Mouse (Mus musculus) kidney, adult 18-20 months (tissue): ENCODE results near the gene Limd2.
"Not testable (repeated sequence)": the region's sequence is repeated elsewhere in the genome, so short reads cannot be mapped to it uniquely, and the experiment has no call there.

Source experiments
- DNase-seq: peaks from one replicate; pipeline ENCODE4 v3.0.0; 2021

Gene Limd2

GRCm38 (mm10) chr11:106160841-106161721, at the start of gene Limd2, which contains the start of gene Gm10840:
Gene Limd2, minus strand, starts transcription at chr11:106160860.
Gene Gm10840, plus strand, starts transcription at chr11:106160850.
- DNase-seq, result peak; percentile 41

DNA sequence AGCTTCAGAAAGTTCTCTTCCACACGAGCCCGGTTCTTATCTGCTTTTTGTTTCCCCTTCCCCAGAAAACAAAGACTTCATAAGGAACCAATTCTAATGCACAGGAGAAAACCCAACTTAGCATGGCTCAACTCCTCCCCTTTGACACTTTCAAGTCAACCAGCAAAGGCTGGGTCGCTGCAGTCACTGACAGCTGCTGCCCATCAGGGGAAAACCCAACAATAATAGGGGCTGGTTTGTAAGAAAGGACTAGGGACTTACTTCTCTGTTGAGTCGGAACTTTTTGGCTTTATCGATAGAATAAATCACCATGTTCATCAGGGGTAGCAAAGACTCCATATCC, 41.4 kb upstream of the Limd2 start, which contains the start of gene Strada:
Strada (minus strand) TSS at position 46 of the 343 bp plus-strand sequence.
- DNase-seq, result no peak

- no peak for DNase-seq
Observed at GRCm38 (mm10) chr11:106201337-106202122, 40.9 kb upstream of the Limd2 start.

DNA sequence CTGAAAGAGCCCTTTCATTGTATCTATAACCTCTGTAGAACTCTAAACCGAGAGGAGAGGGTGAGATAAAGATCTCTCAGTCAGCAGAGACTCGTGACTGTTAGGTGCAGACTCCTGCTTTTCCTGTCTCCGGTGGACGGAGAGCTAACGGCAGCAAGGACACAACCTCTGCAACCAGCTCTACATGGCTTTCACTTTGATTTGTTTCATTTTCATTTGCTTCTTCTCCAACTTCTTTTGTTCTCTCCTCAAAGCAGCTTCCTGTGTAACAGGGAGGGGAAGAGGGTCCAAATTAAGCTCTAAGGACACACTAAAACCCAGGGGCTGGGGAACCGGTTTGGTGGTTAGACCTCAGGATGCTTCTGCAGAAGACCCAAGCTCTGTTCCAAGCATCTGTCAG, 40.1 kb upstream of the Limd2 start:
- DNase-seq, result no peak

- DNase-seq, result not testable (repeated sequence)
Observed at GRCm38 (mm10) chr11:106199997-106200396, 39.3 kb upstream of the Limd2 start.

DNA sequence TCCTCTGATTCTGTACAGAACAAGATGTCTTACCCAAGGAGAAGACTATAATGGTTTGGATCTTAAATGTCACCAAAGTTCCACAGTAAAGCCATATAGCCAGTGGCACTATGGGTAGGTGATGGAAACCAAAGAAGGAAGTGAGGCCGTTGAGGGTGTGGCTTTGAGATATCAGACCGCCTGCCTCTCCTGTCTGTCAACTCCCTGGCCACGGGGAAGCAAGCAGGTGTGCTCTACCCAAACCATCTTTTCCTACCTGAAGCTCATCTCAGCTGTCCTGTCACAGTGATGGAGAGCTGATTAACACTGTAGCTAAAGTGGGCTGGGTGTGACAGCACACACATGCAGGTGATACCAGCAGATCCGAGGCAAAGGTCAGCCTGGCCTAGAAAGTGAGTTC, 37.6 kb upstream of the Limd2 start:
- DNase-seq, result no peak

DNA sequence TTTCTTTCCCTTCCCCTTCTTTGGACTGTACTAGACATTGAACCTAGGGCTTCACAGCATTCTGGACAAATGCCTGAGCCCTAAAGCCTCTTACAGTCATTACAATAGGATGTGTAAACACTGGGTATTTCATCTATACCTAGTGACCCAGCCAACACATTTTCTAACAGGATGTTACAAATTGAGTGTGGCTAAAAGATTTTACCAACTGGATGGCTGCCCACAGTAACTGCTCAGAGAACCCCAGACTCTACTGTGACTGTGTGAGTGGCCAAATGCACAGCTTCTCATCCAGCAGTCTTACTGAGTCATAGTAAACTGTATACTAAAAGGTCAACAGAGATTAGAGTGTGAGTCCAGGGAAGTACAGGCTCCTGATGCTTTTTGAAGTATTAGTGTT, 34.7 kb upstream of the Limd2 start:
- no peak for DNase-seq

GRCm38 (mm10) chr11:106194891-106195290, 34.2 kb upstream of the Limd2 start:
- DNase-seq, result no peak

DNA sequence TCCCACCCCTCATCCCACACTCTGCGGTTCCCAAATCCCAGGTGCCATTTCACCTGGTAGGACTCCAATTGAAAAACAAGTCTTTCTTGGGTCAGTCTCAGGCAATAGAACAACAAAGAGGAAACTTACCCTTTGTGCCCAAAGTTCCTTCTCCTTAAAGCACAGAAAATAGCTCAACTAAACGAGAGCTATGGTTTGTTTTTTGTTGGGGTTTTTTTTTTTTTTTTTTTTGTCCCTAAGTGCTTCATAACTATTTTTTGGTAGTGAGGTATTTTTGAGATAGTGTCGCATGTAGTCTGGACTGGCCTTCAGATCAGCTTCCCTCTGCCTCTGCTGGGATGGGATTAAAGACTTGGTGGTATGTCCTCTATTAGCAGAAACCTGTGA, 33.5 kb upstream of the Limd2 start:
- DNase-seq, result no peak

GRCm38 (mm10) chr11:106193371-106194154, 32.9 kb upstream of the Limd2 start:
- peak; percentile 93 for DNase-seq

GRCm38 (mm10) chr11:106192657-106193370, 32.2 kb upstream of the Limd2 start:
- DNase-seq, result peak; percentile 23

DNA sequence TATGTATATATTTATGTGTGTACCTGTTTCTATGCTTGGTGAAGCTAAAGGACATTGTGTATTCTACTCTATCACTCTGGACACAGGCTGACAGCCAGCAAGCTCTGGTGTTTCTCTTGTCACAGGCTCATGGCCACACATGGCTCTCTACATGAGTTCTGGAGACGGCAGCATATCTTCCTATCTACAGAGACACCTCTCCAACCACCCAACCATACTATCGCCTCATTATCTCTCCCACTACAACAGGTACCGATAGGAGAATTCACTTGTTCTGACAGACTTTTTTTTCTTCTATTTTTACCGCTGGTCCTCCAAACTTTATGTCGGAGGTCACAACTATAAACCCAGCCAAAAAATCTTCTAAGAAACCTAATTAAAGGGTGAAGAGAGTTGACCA, 31.6 kb upstream of the Limd2 start:
- no peak for DNase-seq

GRCm38 (mm10) chr11:106191716-106192115, 31.1 kb upstream of the Limd2 start:
- no peak for DNase-seq

GRCm38 (mm10) chr11:106187326-106187725, 26.7 kb upstream of the Limd2 start:
- no peak for DNase-seq

DNA sequence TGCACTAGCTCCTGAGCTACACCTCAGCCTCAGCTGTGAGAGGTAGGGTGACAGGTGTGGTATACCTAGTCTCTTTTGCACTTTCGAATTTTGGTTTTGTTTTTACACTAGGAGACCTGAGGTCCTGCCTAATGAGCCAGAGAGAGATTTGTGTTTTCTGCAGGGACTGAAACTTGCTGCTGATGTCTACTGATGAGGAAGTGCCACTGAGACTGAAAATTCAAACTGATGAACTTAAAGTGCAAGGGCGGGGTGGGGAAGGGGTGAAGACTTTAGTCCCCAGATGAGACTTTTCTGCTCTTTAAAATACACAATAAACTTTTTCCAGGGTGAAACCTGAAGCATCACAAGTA, 19.8 kb upstream of the Limd2 start:
- no peak for DNase-seq

DNA sequence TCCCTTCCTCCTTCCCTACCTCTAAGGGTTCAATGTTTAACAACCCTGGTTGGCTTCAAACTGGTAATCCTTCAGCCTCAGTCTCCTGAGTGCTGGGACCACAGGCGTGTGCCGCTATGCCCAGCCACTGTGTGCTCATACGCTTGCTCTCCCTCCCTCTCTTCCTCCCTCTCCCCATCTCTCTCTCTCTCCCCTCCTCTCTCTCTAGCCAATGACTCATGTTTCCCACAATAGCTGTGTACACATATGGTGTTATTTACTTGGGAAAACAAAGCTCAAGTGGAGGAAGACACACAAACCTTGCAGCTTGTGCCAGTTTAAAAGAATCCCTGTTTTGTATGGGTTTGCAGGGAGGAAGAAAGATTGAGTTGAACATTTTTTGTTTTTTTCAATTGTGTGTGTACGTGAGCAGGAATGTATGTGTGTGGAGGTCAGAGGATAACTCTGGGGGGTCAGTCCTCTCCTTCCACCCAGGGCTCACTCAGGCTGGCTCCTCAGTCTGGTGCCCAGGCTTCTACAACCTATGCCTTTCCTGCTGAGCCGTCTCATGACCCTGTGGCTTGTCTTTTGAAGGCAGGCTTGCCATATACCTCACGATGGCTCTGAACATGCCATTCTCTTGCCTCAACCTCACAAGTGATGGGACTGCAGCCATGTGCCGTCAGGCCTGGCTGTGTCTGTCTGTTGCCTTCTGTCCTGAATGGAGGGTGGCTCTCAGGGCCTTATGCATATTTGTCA, 19.2 kb upstream of the Limd2 start:
- no peak for DNase-seq

GRCm38 (mm10) chr11:106178036-106178782, 17.5 kb upstream of the Limd2 start:
- DNase-seq, result no peak

- DNase-seq, result no peak
Observed at GRCm38 (mm10) chr11:106176372-106176771, 15.7 kb upstream of the Limd2 start.

DNA sequence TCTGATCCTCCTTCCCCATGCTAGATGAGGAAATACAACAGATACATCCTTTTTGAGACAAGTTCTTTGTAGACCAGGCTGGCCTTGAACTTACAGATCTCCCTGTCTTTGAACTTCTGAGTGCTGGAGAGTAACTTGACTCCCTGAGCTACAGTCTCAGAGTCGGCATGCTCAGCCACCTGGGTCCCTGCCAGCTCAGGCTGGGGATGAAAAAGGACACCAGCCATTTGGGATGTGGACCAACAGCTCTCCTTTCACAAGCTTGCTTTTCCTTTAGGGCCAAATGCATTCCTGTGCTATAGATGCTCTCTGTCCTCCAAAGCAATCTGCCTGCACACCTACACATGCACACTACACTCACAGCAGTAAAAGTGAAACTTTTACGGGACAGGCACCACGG, 14.4 kb upstream of the Limd2 start:
- DNase-seq, result no peak

DNA sequence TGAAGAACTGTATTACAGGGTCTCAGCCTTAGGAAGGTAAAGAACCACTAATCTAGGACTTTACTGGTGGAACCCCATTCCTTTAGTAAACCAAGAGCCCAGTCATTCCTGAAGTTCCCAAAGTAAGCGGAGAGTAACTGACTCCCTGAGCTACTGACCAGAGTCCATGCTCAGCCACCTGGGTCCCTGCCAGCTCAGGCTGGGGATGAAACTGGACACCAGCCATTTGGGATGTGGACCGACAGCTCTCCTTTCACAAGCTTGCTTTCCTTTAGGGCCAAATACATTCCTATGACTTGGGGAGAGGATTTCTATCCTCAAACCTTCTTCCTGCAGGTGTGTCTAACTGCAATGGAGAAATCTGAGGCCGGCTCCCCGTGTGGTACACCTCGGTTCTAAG, 13.7 kb upstream of the Limd2 start:
- peak; percentile 68 for DNase-seq

DNA sequence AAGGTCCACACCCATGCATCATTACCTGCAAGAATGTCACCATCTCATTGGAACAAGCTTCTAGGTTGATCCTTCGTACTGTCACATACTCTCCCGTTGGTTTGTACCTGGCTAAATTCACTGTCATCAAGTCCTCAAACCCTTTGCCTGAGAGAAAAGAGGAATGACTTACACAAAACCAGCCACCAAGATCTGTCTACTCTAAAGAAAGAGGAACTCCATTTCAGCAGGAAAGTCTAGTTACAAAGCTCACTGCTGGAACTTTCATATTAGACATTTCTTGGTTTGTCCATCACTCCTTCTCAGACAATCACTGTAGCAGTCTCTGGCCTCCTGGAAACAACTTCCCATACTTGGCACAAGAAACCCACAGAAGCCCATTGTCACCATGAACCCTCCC, 12.6 kb upstream of the Limd2 start:
- no peak for DNase-seq
